Mouse (Mus musculus) myocyte (in vitro differentiated cells): ENCODE measurements around the gene 4930578C19Rik. TPM values are rescaled to one million over a fixed set of nuclear protein-coding genes. Genes with fewer than 3 reads are reported as not detected.

Experiments
- H3K27me3 ChIP-seq: one replicate; pipeline ENCODE4 v1.6.1; 2011; ENCODE audit not compliant: control insufficient read depth, insufficient read depth, insufficient read length
- H3K36me3 ChIP-seq: one replicate; pipeline ENCODE4 v1.6.1; 2011; ENCODE audit not compliant: control insufficient read depth, insufficient read depth
- H3K4me2 ChIP-seq: one replicate; pipeline ENCODE4 v1.6.1; 2011; ENCODE audit warnings: low read depth, control low read depth
- H3K4me3 ChIP-seq: one replicate; pipeline ENCODE4 v1.5.1; 2011; ENCODE audit warnings: mild to moderate bottlenecking, control low read depth, moderate library complexity
- H3K79me2 ChIP-seq: one replicate; pipeline ENCODE4 v1.6.1; 2011; ENCODE audit not compliant: control insufficient read depth, insufficient read depth
- H3ac ChIP-seq: one replicate; pipeline ENCODE4 v1.6.1; 2011; ENCODE audit not compliant: control insufficient read depth, insufficient read length
- CEBPB ChIP-seq: IDR thresholded peaks from 2 replicates; pipeline ENCODE4 v1.6.1; 2011; ENCODE audit warnings: mild to moderate bottlenecking, moderate library complexity; ENCODE audit not compliant: poor library complexity, insufficient read depth, severe bottlenecking
- E2F4 ChIP-seq: IDR thresholded peaks from one replicate; pipeline ENCODE4 v1.6.1; 2011; ENCODE audit warnings: mild to moderate bottlenecking, control low read depth, moderate library complexity; ENCODE audit not compliant: insufficient read depth
- MAX ChIP-seq: IDR thresholded peaks from one replicate; pipeline ENCODE4 v1.6.1; 2011; ENCODE audit warnings: low read depth, mild to moderate bottlenecking, control low read depth
- MYOD1 ChIP-seq, 3 experiments: IDR thresholded peaks; one replicate each; pipeline ENCODE4 v1.6.1; 2011; ENCODE audit warnings: control low read depth in 2 of 3, low read depth in 2 of 3, mild to moderate bottlenecking in 2 of 3, moderate library complexity in 1 of 3; ENCODE audit not compliant: insufficient read length in 2 of 3, control insufficient read depth in 1 of 3
- MYOG ChIP-seq, 3 experiments: IDR thresholded peaks; one replicate each; pipeline ENCODE4 v1.6.1; 2011; ENCODE audit warnings: control low read depth in 2 of 3, low read depth in 2 of 3, mild to moderate bottlenecking in 2 of 3; ENCODE audit not compliant: insufficient read length in 2 of 3, control insufficient read depth in 1 of 3, insufficient read depth in 1 of 3
- POLR2A ChIP-seq: IDR thresholded peaks from one replicate; pipeline ENCODE4 v1.6.1; 2011; ENCODE audit warnings: low read depth, mild to moderate bottlenecking, control low read depth, moderate library complexity; ENCODE audit not compliant: insufficient read length
- POLR2AphosphoS2 ChIP-seq: IDR thresholded peaks from one replicate; pipeline ENCODE4 v1.6.1; 2011; ENCODE audit warnings: low read depth, control low read depth; ENCODE audit not compliant: insufficient read length
- REST ChIP-seq: IDR thresholded peaks from one replicate; pipeline ENCODE4 v1.6.1; 2011; ENCODE audit warnings: mild to moderate bottlenecking, control low read depth, moderate library complexity; ENCODE audit not compliant: insufficient read depth, insufficient read length
- SRF ChIP-seq: IDR thresholded peaks from one replicate; pipeline ENCODE4 v1.6.1; 2011; ENCODE audit warnings: low read depth; ENCODE audit not compliant: control insufficient read depth, insufficient read length
- TCF12 ChIP-seq: IDR thresholded peaks from one replicate; pipeline ENCODE4 v1.6.1; 2011; ENCODE audit warnings: mild to moderate bottlenecking, control low read depth; ENCODE audit not compliant: poor library complexity, insufficient read depth, severe bottlenecking
- TCF3 ChIP-seq: IDR thresholded peaks from one replicate; pipeline ENCODE4 v1.6.1; 2011; ENCODE audit warnings: low read depth, control low read depth; ENCODE audit not compliant: insufficient read length
- USF1 ChIP-seq: IDR thresholded peaks from one replicate; pipeline ENCODE4 v1.6.1; 2011; ENCODE audit warnings: low read depth, mild to moderate bottlenecking, control low read depth, moderate library complexity
- polyA plus RNA-seq: library from polyadenylated mRNA; unstranded; fragments of >200 nt; fragmentation: generic; extraction: Trizol; gene quantifications from one replicate; pipeline ENCODE4 v1.2.1, GENCODE M21; 2012; ENCODE audit warnings: missing spikeins

4930578C19Rik gene
- not detected for polyA plus RNA-seq

DNA sequence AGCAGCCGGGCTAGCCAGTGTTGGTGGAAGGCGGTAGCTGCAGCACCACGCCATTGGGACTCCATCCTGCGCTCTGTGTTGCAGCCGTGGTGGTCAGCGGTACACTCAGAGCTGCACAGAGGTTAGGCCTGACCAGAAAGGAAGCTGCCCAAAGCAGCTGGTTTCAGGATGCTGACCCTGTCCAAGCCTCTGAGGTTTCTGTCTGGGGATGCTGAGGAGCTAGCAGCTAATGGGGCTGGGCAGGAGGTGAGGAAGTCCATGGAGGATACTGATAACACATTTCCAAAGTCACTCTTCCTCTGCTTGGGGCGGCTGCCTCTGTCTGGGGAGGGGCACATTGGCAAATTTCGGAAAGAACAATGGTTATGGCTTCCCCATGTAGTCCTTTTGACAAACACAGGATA, at the start of gene 4930578C19Rik:
Gene 4930578C19Rik (minus strand): TSS at position 200 of the 404 bp plus-strand sequence.
- H3K27me3 ChIP-seq = no peaks in the 10 kb centered on the region
- TF ChIP-seq REST = no peak
- TF ChIP-seq TCF3 = no peak
- no peak within 1 kb of the TSS for H3ac ChIP-seq
- no peak within 1 kb of the TSS for H3K4me2 ChIP-seq
- no peaks in the 10 kb centered on the region for H3K36me3 ChIP-seq
- no peaks in the 10 kb centered on the region for H3K79me2 ChIP-seq
- H3K4me3 ChIP-seq = no peak within 1 kb of the TSS

DNA sequence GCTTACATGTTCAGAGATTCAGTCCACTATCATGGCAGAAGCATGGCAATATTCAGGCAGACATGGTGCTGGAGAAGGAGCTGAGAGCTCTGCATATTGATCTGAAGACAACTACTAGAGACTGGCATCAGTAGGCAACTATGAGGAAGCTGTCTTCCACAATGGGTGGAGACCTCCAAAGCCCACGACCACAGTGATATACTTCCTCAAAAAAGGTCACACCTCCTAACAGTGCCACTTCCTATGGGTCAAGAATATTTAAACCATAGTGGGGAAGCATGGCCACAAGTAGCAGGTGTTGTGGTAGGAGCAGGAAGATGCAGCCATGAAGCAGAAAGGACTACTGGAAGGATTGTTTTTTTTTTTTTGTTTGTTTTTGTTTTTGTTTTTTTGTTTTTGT, 6.5 kb upstream of the 4930578C19Rik start:
- H3K79me2 ChIP-seq = no peaks in the 10 kb centered on the region
- no peaks in the 10 kb centered on the region for H3K36me3 ChIP-seq
- no peak overlapping the region for H3K4me3 ChIP-seq
- TF ChIP-seq TCF12 (no peak), SRF (no peak), CEBPB (no peak), MYOG (IDR thresholded peaks at IDR 0.05; ENCODE audit: control insufficient read depth in 1 of 3, insufficient read depth in 1 of 3, insufficient read length in 2 of 3, low read depth in 2 of 3) (no peak), MAX (no peak), MYOD1 (IDR thresholded peaks at IDR 0.05; ENCODE audit: control insufficient read depth in 1 of 3, insufficient read length in 2 of 3, low read depth in 2 of 3) (no peak)
- no peak overlapping the region for H3ac ChIP-seq
- no peak overlapping the region for H3K4me2 ChIP-seq
- H3K27me3 ChIP-seq = no peaks in the 10 kb centered on the region

DNA sequence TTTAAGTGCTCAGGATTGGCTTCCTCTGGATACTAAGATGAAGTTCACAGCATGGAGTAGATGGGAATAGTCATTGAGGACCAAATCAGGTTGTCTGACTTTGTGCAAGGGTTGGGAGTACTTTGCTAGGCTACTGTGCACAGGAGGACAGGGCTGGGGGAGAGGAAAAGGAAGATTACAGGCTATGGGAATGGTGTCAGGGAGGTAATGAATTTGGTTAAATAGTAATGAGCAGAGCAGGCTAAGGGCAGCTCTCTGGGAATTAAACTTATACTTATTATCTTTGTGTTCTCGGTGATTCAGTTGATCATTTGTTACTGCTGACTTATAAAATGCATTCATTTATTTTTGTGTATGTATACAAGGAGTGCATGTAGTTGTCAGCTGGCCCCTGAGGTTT, 1.7 kb upstream of the 4930578C19Rik start:
- Histone ChIP-seq H3K27me3 (no peaks in the 10 kb centered on the region), H3ac (no peak overlapping the region), H3K36me3 (no peaks in the 10 kb centered on the region), H3K79me2 (no peaks in the 10 kb centered on the region), H3K4me3 (no peak overlapping the region), H3K4me2 (no peak overlapping the region)
- TF ChIP-seq POLR2AphosphoS2 (no peak), POLR2A (no peak), REST (no peak), MYOG (IDR thresholded peaks at IDR 0.05; ENCODE audit: control insufficient read depth in 1 of 3, insufficient read depth in 1 of 3, insufficient read length in 2 of 3, low read depth in 2 of 3) (no peak), USF1 (no peak), TCF12 (no peak), SRF (no peak), E2F4 (no peak), MYOD1 (IDR thresholded peaks at IDR 0.05; ENCODE audit: control insufficient read depth in 1 of 3, insufficient read length in 2 of 3, low read depth in 2 of 3) (no peak), TCF3 (no peak), MAX (no peak), CEBPB (no peak)

DNA sequence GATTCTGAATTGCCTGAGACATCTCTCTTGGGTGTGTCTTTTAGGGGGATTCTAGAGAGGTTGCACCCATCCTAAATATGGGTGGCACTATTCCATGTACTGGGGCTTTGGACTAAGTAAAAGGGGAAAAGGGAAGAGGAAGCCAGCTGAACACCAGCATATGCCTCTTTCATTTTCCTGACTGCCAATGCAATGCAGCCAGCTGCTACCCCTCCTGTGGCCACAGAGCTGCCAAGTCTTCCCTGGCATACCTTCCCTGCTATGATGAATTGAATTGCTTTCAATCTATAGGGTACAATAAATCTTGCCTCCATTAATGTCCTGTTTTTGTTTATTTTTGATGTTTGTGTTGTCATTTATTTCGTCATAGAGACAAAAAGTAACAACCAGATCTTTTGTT, 9.6 kb downstream of the 4930578C19Rik start:
- H3K36me3 ChIP-seq = no peaks in the 10 kb centered on the region
- TF ChIP-seq REST = no peak
- TF ChIP-seq CEBPB = no peak
- TF ChIP-seq SRF = no peak
- no peak for TF ChIP-seq MYOG (IDR thresholded peaks at IDR 0.05; ENCODE audit: control insufficient read depth in 1 of 3, insufficient read depth in 1 of 3, insufficient read length in 2 of 3, low read depth in 2 of 3)
- TF ChIP-seq TCF3 = no peak
- no peak for TF ChIP-seq TCF12
- no peak overlapping the region for H3K4me3 ChIP-seq
- H3K4me2 ChIP-seq = no peak overlapping the region
- H3ac ChIP-seq = no peak overlapping the region
- no peaks in the 10 kb centered on the region for H3K79me2 ChIP-seq
- H3K27me3 ChIP-seq = no peaks in the 10 kb centered on the region

DNA sequence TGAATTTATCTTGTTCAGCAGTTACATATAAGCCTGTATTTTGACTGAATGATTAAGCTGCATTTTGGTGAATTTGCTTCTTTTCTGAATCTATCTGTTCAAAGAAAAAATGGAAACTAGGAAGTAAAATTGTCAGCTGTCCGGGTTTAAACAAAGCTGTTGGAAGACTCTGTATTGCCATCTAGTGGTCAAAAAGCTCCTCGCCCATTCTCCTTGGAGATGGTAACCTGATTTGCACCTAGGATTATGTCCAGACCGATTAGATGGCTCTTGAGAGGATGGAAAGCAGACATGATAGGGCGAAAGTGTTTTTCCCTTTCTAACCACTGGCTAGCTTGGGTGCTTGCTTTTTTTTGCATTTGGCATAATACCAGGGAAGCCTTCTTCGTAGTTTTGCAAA, 19.1 kb downstream of the 4930578C19Rik start:
- Histone ChIP-seq H3K79me2 (no peaks in the 10 kb centered on the region), H3K27me3 (no peaks in the 10 kb centered on the region), H3K36me3 (no peaks in the 10 kb centered on the region), H3ac (no peak overlapping the region), H3K4me3 (no peak overlapping the region), H3K4me2 (no peak overlapping the region)
- TF ChIP-seq MYOG (IDR thresholded peaks at IDR 0.05; ENCODE audit: control insufficient read depth in 1 of 3, insufficient read depth in 1 of 3, insufficient read length in 2 of 3, low read depth in 2 of 3) (no peak), MAX (no peak), POLR2A (no peak), REST (no peak), TCF3 (no peak), USF1 (no peak), CEBPB (no peak), E2F4 (no peak), SRF (no peak), POLR2AphosphoS2 (no peak), TCF12 (no peak), MYOD1 (IDR thresholded peaks at IDR 0.05; ENCODE audit: control insufficient read depth in 1 of 3, insufficient read length in 2 of 3, low read depth in 2 of 3) (no peak)
